Mouse (Mus musculus): Measurements from ENCODE around the gene Ifna2. TPM values are rescaled to one million over a fixed set of nuclear protein-coding genes. Genes with fewer than 3 reads are reported as not detected.

The Ifna2 gene
- polyA plus RNA-seq (2016; fragmentation: Nextera tagmentation; extraction: Ambion mirVana), result not detected in 2 replicates

DNA sequence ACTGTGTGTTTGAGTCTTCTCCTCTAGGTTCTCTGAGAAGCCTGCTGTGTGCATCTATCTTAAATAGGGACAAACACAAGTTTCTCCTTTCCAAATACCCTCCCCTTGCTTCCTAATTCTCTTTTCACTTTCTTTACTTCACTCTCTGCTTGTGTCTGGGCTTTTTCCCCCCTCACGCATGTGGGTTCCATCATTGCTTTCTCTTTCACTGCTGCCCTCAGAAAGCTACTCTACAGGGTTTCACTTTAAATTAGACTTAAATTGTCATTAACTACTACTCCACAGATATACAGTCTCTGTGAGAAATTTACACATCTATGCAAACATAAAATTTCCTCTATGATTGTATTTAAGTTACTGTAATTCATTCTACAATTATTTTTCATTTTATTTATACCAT, at the start of gene Ifna2:
Gene Ifna2 (minus strand): TSS at position 101 of the 400 bp plus-strand sequence.
- H3K27me3 ChIP-seq (replicated peaks), result no peaks in the 10 kb centered on the region
- H3K4me1 ChIP-seq (replicated peaks), result no peaks in the 10 kb centered on the region
- no peak within 1 kb of the TSS for H3K4me2 ChIP-seq
- no peak within 1 kb of the TSS for H3K9ac ChIP-seq
- no peaks in the 10 kb centered on the region for H3K9me3 ChIP-seq (replicated peaks)
- ATAC-seq (ENCODE audit: insufficient number of reproducible peaks, low FRiP score), result no peak
- H3K36me3 ChIP-seq, result no peaks in the 10 kb centered on the region
- no peak within 1 kb of the TSS for H3K27ac ChIP-seq (ENCODE audit: poor library complexity, severe bottlenecking)
- no peak within 1 kb of the TSS for H3K4me3 ChIP-seq
- WGBS, result 84% methylated on average over 1 of the region's 1 CpGs

DNA sequence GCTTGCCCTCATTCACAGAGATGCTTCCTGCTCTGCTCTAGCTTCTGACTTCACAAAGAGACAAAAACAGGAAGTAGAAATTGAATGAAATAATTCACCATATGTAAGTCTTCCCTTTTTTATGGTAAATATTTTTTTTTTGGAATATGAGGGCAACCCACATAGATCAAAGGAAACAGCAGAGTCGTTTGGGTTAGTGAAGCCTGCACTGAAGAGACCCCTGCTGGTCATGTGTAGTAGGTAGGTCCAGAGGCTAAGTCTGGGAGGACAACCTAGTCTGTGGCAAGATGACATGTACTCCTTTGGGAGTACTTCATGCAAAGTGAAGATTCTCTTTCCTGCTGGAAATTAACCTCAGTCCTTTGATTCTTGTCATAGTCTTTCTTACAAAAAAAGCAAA, 43.6 kb upstream of the Ifna2 start:
- no peak; the same call in 1 of the 2 replicates for ATAC-seq (ENCODE audit: insufficient number of reproducible peaks, low FRiP score)
- Histone ChIP-seq H3K4me2 (no peak overlapping the region), H3K27me3 (replicated peaks) (no peaks in the 10 kb centered on the region), H3K9me3 (replicated peaks) (no peaks in the 10 kb centered on the region), H3K4me3 (no peak overlapping the region), H3K27ac (ENCODE audit: poor library complexity, severe bottlenecking) (no peak overlapping the region), H3K36me3 (no peaks in the 10 kb centered on the region), H3K9ac (no peak overlapping the region), H3K4me1 (replicated peaks) (no peaks in the 10 kb centered on the region)
- WGBS, result 0% methylated on average over 1 of the region's 1 CpGs

DNA sequence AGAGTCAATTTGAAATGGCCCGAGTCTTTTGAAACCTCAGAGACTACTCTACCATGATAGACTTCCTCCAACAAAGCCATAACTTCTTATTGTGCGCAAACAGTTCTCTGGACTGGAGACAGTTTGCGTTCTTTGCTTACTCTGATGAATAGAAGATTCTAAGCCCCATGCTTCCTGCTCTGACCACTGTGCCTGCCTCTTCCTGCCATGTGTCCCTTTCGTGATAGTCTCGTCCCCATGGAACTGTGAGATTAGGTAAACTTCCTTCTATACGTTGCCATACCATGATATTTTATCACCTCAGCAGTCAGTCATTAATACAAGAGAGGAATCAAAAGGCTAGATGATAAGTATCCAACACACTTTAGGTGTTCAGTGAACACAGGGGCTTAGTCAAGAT, 43.0 kb upstream of the Ifna2 start:
- no peak for ATAC-seq (ENCODE audit: insufficient number of reproducible peaks, low FRiP score)
- Histone ChIP-seq H3K4me3 (no peak overlapping the region), H3K9ac (no peak overlapping the region), H3K9me3 (replicated peaks) (no peaks in the 10 kb centered on the region), H3K4me2 (no peak overlapping the region), H3K4me1 (replicated peaks) (no peaks in the 10 kb centered on the region), H3K36me3 (no peaks in the 10 kb centered on the region), H3K27me3 (replicated peaks) (no peaks in the 10 kb centered on the region), H3K27ac (ENCODE audit: poor library complexity, severe bottlenecking) (no peak overlapping the region)
- 63% methylated on average over 6 of the region's 6 CpGs for WGBS

DNA sequence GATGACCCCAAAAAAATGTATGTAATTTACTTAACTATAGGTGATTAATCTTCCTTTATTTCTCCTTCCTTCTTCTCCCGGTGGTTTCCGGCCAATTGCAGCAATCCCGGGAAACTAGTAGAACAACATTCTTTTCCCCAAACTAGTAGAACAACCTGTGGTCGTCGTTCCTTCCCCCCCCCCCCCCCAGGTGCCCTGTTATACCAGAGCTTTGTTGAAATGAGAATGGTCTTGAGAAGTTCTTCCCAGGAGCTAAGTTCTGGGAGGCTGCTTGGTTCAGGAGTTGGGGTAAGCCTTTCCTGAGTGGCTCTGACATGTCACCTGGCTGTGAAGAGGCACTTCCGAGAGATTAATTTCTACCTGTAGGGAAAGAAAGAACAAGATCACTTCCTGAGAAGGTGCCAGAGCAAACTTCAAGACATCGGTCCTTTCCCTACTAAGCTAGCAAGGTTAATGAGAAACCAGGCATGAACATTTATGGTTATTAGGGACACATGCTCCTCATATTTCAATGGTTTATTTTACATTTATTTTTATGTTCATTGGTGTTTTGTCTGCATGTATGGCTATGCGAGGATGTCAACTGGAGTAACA, 39.9 kb upstream of the Ifna2 start:
- no peak overlapping the region for H3K4me3 ChIP-seq
- ATAC-seq (ENCODE audit: insufficient number of reproducible peaks, low FRiP score), result no peak
- no peak overlapping the region for H3K27ac ChIP-seq (ENCODE audit: poor library complexity, severe bottlenecking)
- peaks cover 11% of the 10 kb centered on the region for H3K36me3 ChIP-seq
- WGBS, result 62% methylated on average over 8 of the region's 8 CpGs
- H3K9me3 ChIP-seq (replicated peaks), result no peaks in the 10 kb centered on the region
- no peaks in the 10 kb centered on the region for H3K27me3 ChIP-seq (replicated peaks)
- no peak overlapping the region for H3K9ac ChIP-seq
- no peak overlapping the region for H3K4me2 ChIP-seq
- H3K4me1 ChIP-seq (replicated peaks), result peaks cover 14% of the 10 kb centered on the region

DNA sequence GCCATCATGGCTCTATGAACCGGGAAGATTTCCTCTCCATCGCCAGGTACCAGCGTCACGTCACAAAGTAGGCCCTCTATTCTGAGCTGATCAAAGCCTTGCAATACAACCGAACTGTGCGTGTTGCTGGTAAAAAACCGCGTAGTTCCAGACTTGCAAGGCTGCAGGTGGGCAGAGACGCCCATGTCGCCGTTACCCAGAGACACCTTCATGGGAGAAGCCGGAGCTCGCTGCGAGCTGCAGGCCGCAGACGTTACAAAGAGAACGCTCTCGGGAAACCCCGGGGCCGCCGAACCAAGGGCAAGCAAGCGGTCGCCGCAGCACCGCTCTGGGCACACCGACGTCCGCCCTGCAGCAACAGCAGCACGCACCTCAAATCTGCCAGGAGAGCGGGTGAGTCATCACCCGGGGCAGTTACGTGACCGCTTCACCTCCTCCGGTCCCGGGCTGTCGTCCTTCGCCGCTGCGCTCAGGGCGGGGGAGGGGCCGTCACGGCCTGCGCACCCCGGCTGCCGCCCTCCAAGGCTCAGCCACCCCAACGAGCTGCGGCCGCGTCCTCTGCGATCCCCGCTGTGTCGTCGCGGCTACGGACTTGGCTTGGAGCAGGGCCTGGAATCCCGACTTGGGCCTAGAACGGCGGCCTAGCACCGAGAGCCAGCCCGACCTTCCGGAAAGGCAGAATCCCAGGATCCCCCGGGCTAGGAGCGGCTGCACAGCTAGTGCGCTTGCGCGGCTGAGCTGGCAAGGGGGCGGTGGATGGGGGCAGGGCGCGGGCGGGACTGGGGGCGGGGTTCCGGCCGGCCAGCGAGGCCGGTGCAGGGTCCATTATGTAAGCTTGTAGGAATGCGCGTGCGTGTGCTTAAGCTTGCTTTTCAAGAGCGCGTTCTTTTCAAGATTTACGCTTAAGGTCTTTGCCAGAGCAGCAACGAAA, 38.3 kb upstream of the Ifna2 start, which contains the start of the genes Gm26566 and Klhl9:
Gene Gm26566 (plus strand): TSS at position 15 of the 931 bp plus-strand sequence.
Gene Klhl9 (minus strand): TSS at position 675 of the 931 bp plus-strand sequence.
- Histone ChIP-seq H3K36me3 (peaks cover 14% of the 10 kb centered on the region), H3K27me3 (replicated peaks) (no peaks in the 10 kb centered on the region), H3K27ac (ENCODE audit: poor library complexity, severe bottlenecking) (peak within 1 kb of the TSS; percentile 99), H3K9ac (peak within 1 kb of the TSS; percentile 98), H3K4me2 (peak within 1 kb of the TSS; percentile 90), H3K9me3 (replicated peaks) (no peaks in the 10 kb centered on the region), H3K4me3 (peak within 1 kb of the TSS; percentile 86), H3K4me1 (replicated peaks) (peaks cover 17% of the 10 kb centered on the region)
- ATAC-seq (ENCODE audit: insufficient number of reproducible peaks, low FRiP score), result peak; percentile 98
- WGBS, result under 1% methylated on average over 82 of the region's 82 CpGs

DNA sequence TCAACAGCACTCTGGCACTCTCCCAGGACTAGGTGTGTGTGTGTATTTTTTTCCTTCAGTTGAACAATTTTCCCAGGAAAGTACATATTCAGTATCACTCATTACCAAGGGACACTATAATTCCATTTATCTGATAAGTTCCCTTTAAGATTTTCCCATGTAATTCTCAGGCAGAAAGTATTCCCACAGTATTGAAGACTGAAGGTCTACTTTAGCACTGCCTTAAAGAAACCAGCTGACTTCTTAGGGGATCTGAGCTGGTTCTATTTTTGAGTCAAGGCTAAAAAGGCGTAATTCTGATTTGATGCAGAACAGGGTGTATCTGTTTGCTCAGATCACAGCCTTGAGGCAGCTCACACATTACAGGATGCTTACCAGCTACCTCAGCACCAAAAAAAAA, 35.0 kb upstream of the Ifna2 start:
- Histone ChIP-seq H3K27ac (ENCODE audit: poor library complexity, severe bottlenecking) (no peak overlapping the region), H3K27me3 (replicated peaks) (no peaks in the 10 kb centered on the region), H3K4me1 (replicated peaks) (peaks cover 20% of the 10 kb centered on the region), H3K4me2 (peak overlapping the region; percentile 67), H3K4me3 (peak overlapping the region; percentile 43), H3K9ac (no peak overlapping the region; the same call in 1 of the 2 replicates), H3K9me3 (replicated peaks) (no peaks in the 10 kb centered on the region), H3K36me3 (peaks cover 37% of the 10 kb centered on the region)
- ATAC-seq (ENCODE audit: insufficient number of reproducible peaks, low FRiP score), result no peak
- WGBS, result 22% methylated on average over 1 of the region's 1 CpGs

DNA sequence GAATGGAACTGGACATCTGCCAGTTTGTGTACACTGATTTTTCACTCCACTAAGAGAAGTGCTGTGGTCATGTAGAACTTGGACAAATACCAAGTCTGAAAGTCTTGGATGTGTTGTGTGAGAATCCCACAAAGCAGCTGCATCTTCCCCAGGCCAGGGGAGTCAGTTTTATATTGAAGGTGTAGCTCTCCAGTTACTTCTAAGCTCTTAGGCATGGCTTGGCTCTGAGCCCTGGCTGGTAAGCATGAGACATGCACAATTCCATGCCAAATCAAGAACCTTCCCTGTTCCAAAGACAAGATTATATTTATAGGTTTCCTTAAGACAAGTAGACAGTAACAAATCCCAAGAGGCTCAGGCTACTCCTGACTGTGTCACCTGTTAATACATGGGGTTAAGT, 31.3 kb upstream of the Ifna2 start:
- Histone ChIP-seq H3K27ac (ENCODE audit: poor library complexity, severe bottlenecking) (no peak overlapping the region), H3K9me3 (replicated peaks) (no peaks in the 10 kb centered on the region), H3K4me3 (no peak overlapping the region), H3K4me1 (replicated peaks) (peaks cover 7% of the 10 kb centered on the region), H3K36me3 (peaks cover 35% of the 10 kb centered on the region), H3K27me3 (replicated peaks) (no peaks in the 10 kb centered on the region), H3K4me2 (no peak overlapping the region), H3K9ac (no peak overlapping the region)
- no peak for ATAC-seq (ENCODE audit: insufficient number of reproducible peaks, low FRiP score)

DNA sequence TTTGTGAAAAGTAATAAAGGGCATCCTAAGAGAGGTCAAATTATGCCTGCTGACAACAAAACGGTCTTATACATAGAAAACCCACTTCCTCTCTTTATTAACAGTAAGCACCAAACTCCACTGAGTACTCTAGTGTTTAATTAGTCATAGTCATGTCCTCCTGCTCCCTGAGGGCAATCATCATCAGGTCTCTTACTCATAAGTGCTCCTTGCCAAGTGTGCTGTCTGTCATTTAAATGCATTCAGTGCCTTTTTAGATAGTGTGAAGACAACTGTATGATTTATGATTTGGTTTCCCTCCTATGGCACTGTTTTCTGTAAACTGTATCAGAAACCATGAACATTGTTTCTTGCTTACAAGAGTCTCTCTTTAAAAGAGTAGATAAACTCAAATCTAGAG, 30.6 kb upstream of the Ifna2 start:
- H3K4me2 ChIP-seq, result no peak overlapping the region
- H3K36me3 ChIP-seq, result peaks cover 33% of the 10 kb centered on the region
- H3K27me3 ChIP-seq (replicated peaks), result no peaks in the 10 kb centered on the region
- WGBS, result 93% methylated on average over 1 of the region's 1 CpGs
- no peak overlapping the region for H3K27ac ChIP-seq (ENCODE audit: poor library complexity, severe bottlenecking)
- H3K9ac ChIP-seq, result no peak overlapping the region
- peaks cover 6% of the 10 kb centered on the region for H3K4me1 ChIP-seq (replicated peaks)
- no peak for ATAC-seq (ENCODE audit: insufficient number of reproducible peaks, low FRiP score)
- H3K4me3 ChIP-seq, result no peak overlapping the region
- H3K9me3 ChIP-seq (replicated peaks), result no peaks in the 10 kb centered on the region

DNA sequence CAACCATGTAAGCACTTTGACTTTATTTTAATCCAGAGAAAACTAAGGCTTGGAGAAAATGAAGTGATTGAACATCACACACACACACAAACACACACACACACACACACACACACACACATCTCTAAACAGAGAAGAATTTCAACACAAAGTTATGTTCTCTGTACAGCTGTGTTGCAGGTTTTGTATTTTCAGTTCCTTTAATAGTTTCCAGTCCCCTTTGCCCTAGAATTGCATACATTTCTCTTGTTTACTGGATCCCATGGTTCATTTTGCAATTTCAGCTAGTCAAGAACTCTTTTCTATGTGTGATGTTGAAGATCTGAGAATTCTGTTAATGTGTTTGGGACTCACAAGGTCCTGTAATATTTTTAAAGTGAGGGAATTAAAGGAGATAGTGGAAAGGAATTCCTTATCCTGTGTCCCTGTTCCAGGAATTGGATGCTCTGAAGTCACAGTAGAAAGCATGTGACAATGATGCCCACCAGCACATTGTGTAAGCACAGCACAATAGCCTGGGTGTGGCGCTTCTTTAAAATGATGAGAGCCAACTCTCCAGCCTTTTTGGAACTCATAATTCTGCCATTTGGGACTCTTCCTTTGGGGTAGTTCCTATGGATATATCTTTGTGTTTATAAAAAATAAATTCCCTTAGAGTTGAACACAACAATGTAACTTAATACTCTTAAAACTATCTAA, 23.6 kb upstream of the Ifna2 start:
- no peaks in the 10 kb centered on the region for H3K9me3 ChIP-seq (replicated peaks)
- no peak for ATAC-seq (ENCODE audit: insufficient number of reproducible peaks, low FRiP score)

DNA sequence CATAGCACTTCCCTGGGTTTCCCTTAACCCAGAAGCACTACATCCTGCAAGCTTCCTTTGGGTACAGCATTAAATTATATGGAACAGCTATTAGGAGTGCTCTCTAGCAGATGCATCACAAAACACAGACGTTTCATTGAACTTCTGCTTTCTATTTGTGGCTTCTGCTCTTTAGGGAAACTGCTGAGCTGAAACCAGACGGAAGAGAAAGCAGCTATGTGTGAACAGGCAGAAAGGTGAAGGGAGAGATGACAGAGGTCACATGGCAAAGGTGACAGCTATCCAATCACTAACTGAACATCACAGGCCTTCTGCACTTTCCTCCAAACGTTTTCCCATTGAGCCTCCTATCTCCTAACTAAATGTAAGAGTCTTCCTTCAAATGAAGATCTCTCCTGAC, 22.2 kb upstream of the Ifna2 start:
- no peaks in the 10 kb centered on the region for H3K4me1 ChIP-seq (replicated peaks)
- WGBS, result 20% methylated on average over 3 of the region's 3 CpGs
- H3K4me3 ChIP-seq, result no peak overlapping the region
- no peak overlapping the region for H3K27ac ChIP-seq (ENCODE audit: poor library complexity, severe bottlenecking)
- no peak overlapping the region for H3K4me2 ChIP-seq
- ATAC-seq (ENCODE audit: insufficient number of reproducible peaks, low FRiP score), result no peak
- no peaks in the 10 kb centered on the region for H3K36me3 ChIP-seq
- no peaks in the 10 kb centered on the region for H3K27me3 ChIP-seq (replicated peaks)
- no peak overlapping the region for H3K9ac ChIP-seq
- no peaks in the 10 kb centered on the region for H3K9me3 ChIP-seq (replicated peaks)

More for the DNA sequence above, 23.6 kb upstream of the Ifna2 start:
- Histone ChIP-seq H3K27ac (ENCODE audit: poor library complexity, severe bottlenecking) (no peak overlapping the region), H3K9ac (no peak overlapping the region), H3K4me2 (no peak overlapping the region), H3K36me3 (no peaks in the 10 kb centered on the region), H3K27me3 (replicated peaks) (no peaks in the 10 kb centered on the region), H3K4me3 (no peak overlapping the region), H3K4me1 (replicated peaks) (no peaks in the 10 kb centered on the region)
- 81% methylated on average over 1 of the region's 1 CpGs for WGBS

DNA sequence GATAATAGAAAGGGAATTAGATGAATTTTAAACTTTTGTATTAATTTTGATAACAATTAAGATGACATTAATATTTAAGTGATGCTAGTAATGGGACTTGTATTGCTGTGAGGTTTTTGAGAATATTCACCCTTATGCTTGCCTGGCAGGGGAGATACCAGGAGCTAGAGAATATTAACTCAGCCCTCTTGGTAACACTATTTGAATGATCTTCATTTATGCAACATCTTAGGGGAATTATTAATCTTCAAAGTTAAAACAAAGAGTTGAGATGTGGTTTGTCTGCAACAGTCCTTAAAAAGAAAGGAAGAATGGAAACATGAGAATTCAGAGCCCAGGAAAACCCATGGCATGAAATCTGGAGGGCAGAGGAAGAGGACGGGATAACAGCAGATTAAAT, 15.6 kb upstream of the Ifna2 start:
- 0 out of 2 replicates have a peak, but pooled peaks cover 4% of the 10 kb centered on the region for H3K27me3 ChIP-seq (replicated peaks)
- no peaks in the 10 kb centered on the region for H3K9me3 ChIP-seq (replicated peaks)
- no peak overlapping the region for H3K4me3 ChIP-seq
- no peaks in the 10 kb centered on the region for H3K36me3 ChIP-seq
- no peak overlapping the region for H3K9ac ChIP-seq
- WGBS, result 85% methylated on average over 1 of the region's 1 CpGs
- H3K4me2 ChIP-seq, result no peak overlapping the region
- H3K4me1 ChIP-seq (replicated peaks), result no peaks in the 10 kb centered on the region
- H3K27ac ChIP-seq (ENCODE audit: poor library complexity, severe bottlenecking), result no peak overlapping the region
- no peak for ATAC-seq (ENCODE audit: insufficient number of reproducible peaks, low FRiP score)

Data from heart, embryonic 12.5 days (tissue).